ENCODE assay signal across 12 mouse cellular contexts in genomic region chr16:35215498-35215897, GRCm38 (mm10).
DNase-seq lines count a peak whose midpoint lies in the region; ATAC-seq and TF ChIP-seq lines count a peak whose summit lies in the region.
"Had no signal": no experiment of that assay in that cellular context is flagged by ENCODE, and none has a peak within 500 bp of the region (broad histone marks: within the 10 kb centered on the region; RNA-seq: fewer than 3 reads in every experiment).

No protein-coding gene starts in this region.

- no peaks in the 10 kb centered on the region for H3K9me3 ChIP-seq in embryonic facial prominence, embryonic 15.5 days (replicated peaks)
- H3K9me3 ChIP-seq in intestine, postnatal 0 days (ENCODE audit: control insufficient read depth) = no peaks in the 10 kb centered on the region
- H3K9me3 ChIP-seq: embryonic facial prominence, embryonic 12.5 days; hindbrain, embryonic 15.5 days; limb, embryonic 13.5 days had no signal

- H3K4me1 ChIP-seq in embryonic facial prominence, embryonic 15.5 days = peaks cover 27% of the 10 kb centered on the region
- no peaks in the 10 kb centered on the region for H3K4me1 ChIP-seq in intestine, postnatal 0 days (replicated peaks; ENCODE audit: control insufficient read depth, insufficient read depth, low read length)

- H3K9ac ChIP-seq in embryonic facial prominence, embryonic 15.5 days = no peak overlapping the region
- no peak overlapping the region for H3K9ac ChIP-seq in intestine, postnatal 0 days (ENCODE audit: low read depth, low read length)
- H3K9ac ChIP-seq: embryonic facial prominence, embryonic 12.5 days; hindbrain, embryonic 15.5 days; limb, embryonic 13.5 days had no signal

- H3K4me3 ChIP-seq in embryonic facial prominence, embryonic 15.5 days (replicated peaks) = no peak overlapping the region
- no peak overlapping the region for H3K4me3 ChIP-seq in intestine, postnatal 0 days (ENCODE audit: low read depth, low read length)
- H3K4me3 ChIP-seq: embryonic facial prominence, embryonic 12.5 days; hindbrain, embryonic 15.5 days; limb, embryonic 13.5 days had no signal

- no peak overlapping the region for H3K4me2 ChIP-seq in embryonic facial prominence, embryonic 15.5 days (replicated peaks)
- H3K4me2 ChIP-seq in intestine, postnatal 0 days (replicated peaks; ENCODE audit: low read depth) = no peak overlapping the region
- H3K4me2 ChIP-seq: embryonic facial prominence, embryonic 12.5 days; hindbrain, embryonic 15.5 days; limb, embryonic 13.5 days had no signal

- no peaks in the 10 kb centered on the region for H3K36me3 ChIP-seq in embryonic facial prominence, embryonic 15.5 days
- H3K36me3 ChIP-seq in intestine, postnatal 0 days (ENCODE audit: control insufficient read depth, insufficient read depth) = no peaks in the 10 kb centered on the region
- H3K36me3 ChIP-seq: embryonic facial prominence, embryonic 12.5 days; hindbrain, embryonic 15.5 days; limb, embryonic 13.5 days had no signal

- peak; percentile 68 for ATAC-seq in embryonic facial prominence, embryonic 15.5 days (ENCODE audit: insufficient number of reproducible peaks, low FRiP score, low TSS enrichment, low read depth)
- ATAC-seq in intestine, postnatal 0 days = peak; percentile 41; the same call in 1 of the 2 replicates
- no peak for ATAC-seq in megakaryocyte-erythroid progenitor cell, adult 5-6 weeks (replicated peaks; ENCODE audit: low FRiP score, low TSS enrichment, poor library complexity, severe bottlenecking)
- no peak for ATAC-seq in erythroblast, adult 5-6 weeks (replicated peaks; ENCODE audit: low FRiP score, poor library complexity, severe bottlenecking)

- peak; percentile 79 for DNase-seq in kidney, postnatal 10 days
- no peak for DNase-seq in kidney, adult 11 months
- peak; percentile 57 for DNase-seq in brain, embryonic 14.5 days (ENCODE audit: low read depth)
- no peak for DNase-seq in adrenal gland, postnatal 36 days
- DNase-seq: right cerebral cortex, postnatal 25 days had no signal

- H3K27ac ChIP-seq in embryonic facial prominence, embryonic 15.5 days (replicated peaks) = peak overlapping the region; percentile 34; the same call in 1 of the 2 replicates
- peak overlapping the region; percentile 50 for H3K27ac ChIP-seq in intestine, postnatal 0 days (ENCODE audit: low read depth, low read length)
- H3K27ac ChIP-seq: embryonic facial prominence, embryonic 12.5 days; hindbrain, embryonic 15.5 days; limb, embryonic 13.5 days had no signal

- TF ChIP-seq POLR2A in brain, embryonic 14.5 days (IDR thresholded peaks at IDR 0.05; ENCODE audit: borderline replicate concordance, extremely low read depth, insufficient read depth, insufficient read length, poor library complexity, severe bottlenecking) = no peak

- no peak for TF ChIP-seq CTCF in brain, embryonic 14.5 days (IDR thresholded peaks at IDR 0.05; ENCODE audit: borderline replicate concordance, extremely low read depth, insufficient read depth, insufficient read length)
- no peak; the same call in 1 of the 2 replicates for TF ChIP-seq CTCF in intestine, postnatal 0 days (IDR thresholded peaks at IDR 0.05; ENCODE audit: low read depth)

- H3K27me3 ChIP-seq in embryonic facial prominence, embryonic 15.5 days = no peaks in the 10 kb centered on the region
- no peaks in the 10 kb centered on the region for H3K27me3 ChIP-seq in intestine, postnatal 0 days (replicated peaks; ENCODE audit: control insufficient read depth, insufficient read depth, low read length)
- H3K27me3 ChIP-seq: embryonic facial prominence, embryonic 12.5 days; hindbrain, embryonic 15.5 days; limb, embryonic 13.5 days had no signal

- WGBS in embryonic facial prominence, embryonic 15.5 days = 13% methylated on average over 5 of the region's 5 CpGs
- WGBS in intestine, postnatal 0 days = 35% methylated on average over 5 of the region's 5 CpGs

Comparison
In these comparisons a context has a peak if more than half of its experiments do, and no peak if none do; other contexts are left out.
1. DNase-seq: peak in kidney, postnatal 10 days (single experiment) and brain, embryonic 14.5 days (single experiment); none in kidney, adult 11 months (single experiment) and adrenal gland, postnatal 36 days (0 of 2).
2. ATAC-seq: peak in embryonic facial prominence, embryonic 15.5 days (single experiment) and intestine, postnatal 0 days (single experiment); none in megakaryocyte-erythroid progenitor cell, adult 5-6 weeks (single experiment) and erythroblast, adult 5-6 weeks (single experiment).